8 mouse cellular contexts compared by ENCODE assay signal in genomic region chr10:21883587-21883986, GRCm38 (mm10). TPM values are rescaled to one million over a fixed set of nuclear protein-coding genes. Genes with fewer than 3 reads are reported as not detected.
DNase-seq lines count a peak whose midpoint lies in the region; ATAC-seq lines count a peak whose summit lies in the region.

No protein-coding gene starts in this region.

- H3K36me3 ChIP-seq in kidney, embryonic 14.5 days (ENCODE audit: control insufficient read depth, insufficient read depth, low read length) = no peaks in the 10 kb centered on the region

- no peak for DNase-seq in kidney, adult 18-20 months
- DNase-seq in cerebellum, adult 9-10 months = peak; percentile 74
- DNase-seq in forelimb bud, embryonic 11.5 days (ENCODE audit: low read depth, low spot score) = peak; percentile 49
- DNase-seq in left cerebral cortex, postnatal 4 days = peak; percentile 25
- peak; percentile 30 for DNase-seq in right cerebral cortex, adult 18-20 months
- no peak for DNase-seq in ovary, postnatal 36 days (ENCODE audit: low spot score)
- no peak for DNase-seq in urinary bladder, postnatal 25 days (ENCODE audit: low spot score)

- peaks cover 12% of the 10 kb centered on the region; the same call in 1 of the 2 replicates for H3K4me1 ChIP-seq in kidney, embryonic 14.5 days (ENCODE audit: control insufficient read depth, insufficient read depth, low read length)

- H3K27me3 ChIP-seq in kidney, embryonic 14.5 days (ENCODE audit: control insufficient read depth, insufficient read depth, low read length) = peaks cover 17% of the 10 kb centered on the region; the same call in 1 of the 2 replicates

- WGBS in kidney, embryonic 14.5 days = 4% methylated on average over 12 of the region's 12 CpGs

- ATAC-seq in kidney, embryonic 14.5 days (ENCODE audit: low FRiP score, low TSS enrichment) = peak; percentile 55; the same call in 1 of the 2 replicates

- no peak overlapping the region for H3K4me2 ChIP-seq in kidney, embryonic 14.5 days (replicated peaks; ENCODE audit: low read depth, low read length)

- H3K9ac ChIP-seq in kidney, embryonic 14.5 days (ENCODE audit: low read depth, low read length) = no peak overlapping the region

- H3K27ac ChIP-seq in kidney, embryonic 14.5 days (ENCODE audit: low read depth, low read length) = no peak overlapping the region

- intact Hi-C loops in left cerebral cortex, postnatal 4 days (cut with DNase I) = loop anchor here (2.0 to 10.0 kb wide), 4 partner anchors 111 to 416 kb away; no protein-coding TSS in a partner anchor

- no peak overlapping the region for H3K4me3 ChIP-seq in kidney, embryonic 14.5 days (ENCODE audit: low read length)

- no peaks in the 10 kb centered on the region for H3K9me3 ChIP-seq in kidney, embryonic 14.5 days (ENCODE audit: control insufficient read depth, low read length)

RNA-seq across cellular contexts. Expression of gene Sgk1, which starts 1.6 kb away (rescaled TPM):
- polyA plus RNA-seq in kidney, embryonic 14.5 days (2014; fragmentation: Nextera tagmentation; extraction: Ambion mirVana) = 40.9 and 52.1 TPM in 2 replicates
- 10 to 100 TPM; 70.3 to 86.9 TPM for total RNA-seq in left cerebral cortex, postnatal 4 days (2021)

Comparison
In these comparisons a context has a peak if more than half of its experiments do, and no peak if none do; other contexts are left out.
1. DNase-seq: peak in cerebellum, adult 9-10 months (single experiment), forelimb bud, embryonic 11.5 days (single experiment), left cerebral cortex, postnatal 4 days (single experiment) and right cerebral cortex, adult 18-20 months (single experiment); none in kidney, adult 18-20 months (single experiment), ovary, postnatal 36 days (single experiment) and urinary bladder, postnatal 25 days (single experiment).